Mouse (Mus musculus): ENCODE measurements around the gene Gse1.

DNA sequence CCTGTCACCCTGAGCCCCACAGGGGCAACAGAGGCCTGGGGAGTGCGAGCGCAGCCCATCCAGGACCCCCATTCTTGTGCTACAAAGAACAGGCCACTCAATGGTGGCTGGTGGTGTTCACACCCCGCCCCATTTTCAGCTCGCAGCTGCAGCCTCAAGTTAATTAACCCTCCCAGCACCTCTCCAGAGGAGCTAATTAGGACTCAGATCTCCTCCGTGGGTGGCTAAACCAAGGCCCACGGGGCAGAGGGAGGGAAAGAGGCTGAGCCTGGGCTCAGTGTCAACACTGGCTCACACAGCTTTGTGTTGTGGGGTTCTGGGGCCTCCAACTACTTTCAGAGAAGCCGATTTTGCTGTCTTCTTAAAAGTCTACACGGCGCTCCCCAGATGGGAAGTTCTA lies 75.8 kb downstream of the Gse1 start:
- TF ChIP-seq CTCF (conservative IDR thresholded peaks at IDR 0.05; ENCODE audit: low read length) (no peak), POU5F1 (IDR thresholded peaks at IDR 0.05; ENCODE audit: borderline replicate concordance, low read length) (no peak)

Data from E14TG2a.4 (cell line).